Mouse (Mus musculus) testis, postnatal 14 days (tissue): ENCODE data around the gene Foxn3.

ENCODE experiments used
- DNase-seq: peaks from one replicate; pipeline ENCODE4 v3.0.0; 2021; ENCODE audit warnings: low spot score

The Foxn3 gene

DNA sequence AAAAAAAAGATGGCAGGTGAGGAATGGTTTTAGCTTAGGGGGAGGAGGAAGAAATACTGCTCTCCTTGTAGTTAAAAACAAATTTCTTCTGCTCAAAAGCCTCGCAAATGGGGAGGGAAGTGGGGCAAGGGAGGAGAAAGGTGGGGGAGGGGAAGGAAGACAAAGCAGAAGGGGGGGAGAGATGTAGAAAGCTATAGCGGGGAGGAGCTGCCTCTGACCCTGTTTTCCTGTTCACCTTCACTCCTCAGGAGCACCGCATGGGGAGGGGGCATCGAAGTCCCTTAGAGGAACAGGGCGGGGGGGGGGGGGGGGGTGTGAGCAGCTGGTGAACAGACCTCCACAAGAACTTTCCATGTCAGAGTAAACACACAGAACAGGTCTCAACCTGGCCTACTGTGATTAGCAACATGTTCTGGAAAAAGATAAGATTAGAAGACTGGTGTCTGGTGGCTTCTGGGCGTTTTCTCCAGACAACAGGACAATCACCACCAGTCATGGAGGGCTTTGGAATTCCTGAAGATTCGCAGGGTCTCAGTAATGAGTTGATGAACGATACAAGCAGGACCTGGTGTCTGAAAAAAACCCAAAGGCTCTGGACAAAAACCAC, 231.9 kb downstream of the Foxn3 start:
- DNase-seq, result no peak

DNA sequence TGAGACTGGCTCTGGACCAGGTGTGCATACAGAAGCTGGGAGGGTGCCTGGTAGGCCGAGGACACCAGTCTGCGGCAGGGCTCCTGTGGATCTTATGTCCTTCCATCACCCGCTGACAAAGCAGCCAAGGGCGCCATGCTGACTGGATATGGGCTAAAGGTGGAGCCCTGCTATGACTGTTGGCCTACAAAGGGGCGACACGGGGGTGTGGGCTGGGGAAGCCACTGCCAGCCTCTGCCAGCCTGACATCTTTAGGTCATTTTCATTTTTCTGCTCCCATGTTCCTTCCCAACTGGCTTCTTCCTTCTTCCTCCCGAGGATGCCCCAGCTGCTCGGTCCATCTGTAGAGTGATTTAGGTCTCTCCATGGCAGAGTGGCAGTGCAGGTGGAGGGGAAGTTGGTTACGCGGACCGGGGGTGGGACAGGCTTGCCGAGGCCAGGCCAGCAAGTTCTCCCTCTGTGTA, 232.5 kb downstream of the Foxn3 start:
- no peak for DNase-seq

DNA sequence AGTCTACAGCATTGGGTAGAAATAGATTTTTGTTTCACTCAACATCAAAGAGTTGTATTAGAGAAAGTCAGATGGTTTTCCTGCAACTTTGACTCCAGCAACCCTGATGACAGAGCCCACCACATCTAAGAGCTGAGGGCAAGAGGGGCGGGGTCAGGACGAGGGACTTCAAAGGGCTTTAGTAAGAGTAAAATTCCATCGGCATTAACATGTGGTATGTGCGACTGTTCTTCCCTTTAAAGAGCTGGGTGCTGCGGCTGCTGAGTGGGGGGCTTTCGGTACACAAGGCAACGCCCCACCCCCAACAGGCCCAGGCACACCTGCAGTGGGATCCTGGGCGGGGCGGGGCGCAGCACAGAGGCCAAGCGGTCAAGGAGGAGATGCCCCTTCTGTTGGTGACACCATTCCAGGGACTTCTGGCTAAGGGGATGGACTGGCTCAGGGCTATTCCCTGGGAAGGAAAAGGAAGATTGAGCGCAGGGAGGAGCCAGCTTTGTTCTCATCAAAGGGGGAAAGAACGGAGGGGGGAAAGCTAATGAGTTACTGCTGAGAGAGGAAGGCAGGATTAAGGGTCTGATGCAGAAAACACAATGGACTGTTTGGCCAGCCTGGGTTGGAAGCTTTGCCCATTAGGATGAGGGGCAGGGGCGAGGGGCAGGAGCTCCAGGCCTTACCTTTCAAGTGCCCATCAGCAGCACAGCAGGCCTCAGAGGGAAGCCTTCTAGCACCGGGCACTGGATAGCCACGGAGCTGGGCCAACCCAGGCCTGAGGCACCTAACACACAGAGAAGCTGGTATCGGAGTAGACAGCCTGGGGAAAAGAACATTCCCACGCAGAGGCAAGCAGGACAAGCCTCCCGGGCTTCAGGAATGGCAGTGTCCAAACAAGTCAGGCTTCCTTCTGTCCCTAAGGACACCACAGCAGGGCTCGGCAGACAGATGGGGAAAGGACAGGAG, 233.8 kb downstream of the Foxn3 start:
- no peak for DNase-seq

DNA sequence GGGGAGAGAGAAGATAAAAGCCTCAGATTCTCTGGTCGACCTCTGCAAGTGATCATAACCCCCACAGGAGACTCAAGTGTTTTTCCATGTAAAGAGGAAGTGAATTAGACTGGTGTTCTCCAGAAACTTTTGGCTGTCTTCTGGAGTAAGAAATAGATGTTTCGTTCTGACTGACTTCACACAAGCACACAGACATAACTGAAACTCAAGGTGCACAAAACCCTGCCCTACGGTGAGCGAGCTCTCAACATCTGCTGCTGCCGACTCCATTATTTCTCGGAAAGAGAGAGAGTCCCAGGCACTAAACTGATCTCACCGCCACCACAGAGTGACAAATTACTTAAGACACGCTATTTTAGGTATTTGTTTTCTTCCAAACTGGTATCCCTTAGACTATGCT, 237.2 kb downstream of the Foxn3 start:
- DNase-seq, result no peak

- DNase-seq, result no peak
Measured at GRCm38 (mm10) chr12:99321633-99322431, 241.6 kb downstream of the Foxn3 start.

- DNase-seq, result no peak
Measured at GRCm38 (mm10) chr12:99320966-99321496, 242.4 kb downstream of the Foxn3 start.

GRCm38 (mm10) chr12:99319896-99320295, 243.5 kb downstream of the Foxn3 start:
- DNase-seq, result no peak

GRCm38 (mm10) chr12:99319171-99319570, 244.2 kb downstream of the Foxn3 start:
- DNase-seq, result no peak

GRCm38 (mm10) chr12:99315931-99316330, 247.5 kb downstream of the Foxn3 start:
- no peak for DNase-seq

DNA sequence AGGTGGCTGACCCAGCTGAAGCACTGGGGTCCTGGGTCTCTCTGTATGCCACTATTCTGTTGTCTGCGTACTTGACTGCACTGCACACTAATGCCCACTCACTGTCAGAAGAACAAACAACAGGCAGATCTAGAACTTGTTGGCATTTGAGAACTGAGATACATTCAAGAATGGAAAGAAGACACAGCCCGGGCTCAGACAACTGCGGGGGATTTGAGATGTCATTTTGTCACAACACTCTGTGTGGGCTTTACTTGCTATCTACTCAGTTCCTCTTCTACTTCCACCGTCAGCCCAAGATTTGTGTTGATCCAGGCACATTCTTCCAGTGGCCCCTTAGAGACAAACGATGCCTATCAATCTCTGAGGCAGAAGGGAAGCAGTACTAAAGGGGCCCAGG, 248.6 kb downstream of the Foxn3 start:
- DNase-seq, result no peak

DNA sequence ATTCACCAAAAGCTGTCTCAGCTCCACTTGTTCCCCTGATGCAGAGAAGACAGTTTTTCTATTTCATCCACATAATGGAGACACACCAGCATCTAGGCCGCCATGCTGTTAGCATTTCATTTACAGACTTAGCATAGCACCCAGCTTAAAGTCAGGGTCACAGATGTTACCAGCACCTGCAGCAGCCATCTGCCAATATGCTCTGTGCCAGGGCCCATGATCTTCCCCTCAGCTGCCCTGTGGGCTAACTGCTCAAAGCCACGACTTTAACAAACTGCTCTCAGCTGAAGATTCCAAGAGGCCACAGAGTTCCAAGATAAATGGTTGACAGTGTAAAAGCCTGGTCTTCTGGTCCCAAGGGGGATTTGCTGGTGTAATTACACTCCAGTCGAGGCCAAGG, 252.1 kb downstream of the Foxn3 start:
- no peak for DNase-seq

DNA sequence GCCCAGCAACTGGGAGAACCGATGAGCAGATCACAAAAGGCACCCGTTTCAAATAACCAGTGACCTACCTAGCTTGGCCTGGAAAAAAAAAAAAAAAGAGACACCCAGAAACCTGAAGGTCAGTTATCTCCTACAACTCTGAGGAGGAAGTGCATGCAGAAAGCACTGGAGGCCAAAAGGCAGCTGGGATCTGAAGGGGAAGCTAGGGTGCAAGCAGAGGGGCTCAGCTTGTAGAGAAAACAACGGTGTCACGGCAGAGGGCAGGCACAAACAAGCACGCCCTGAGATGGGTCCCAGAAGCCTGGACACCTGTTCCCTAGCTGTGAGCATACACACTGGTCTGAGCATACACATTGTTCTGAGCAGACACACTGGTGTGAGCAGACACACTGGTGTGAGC, 253.4 kb downstream of the Foxn3 start:
- no peak for DNase-seq

GRCm38 (mm10) chr12:99308541-99309089, 254.8 kb downstream of the Foxn3 start:
- DNase-seq, result no peak

DNA sequence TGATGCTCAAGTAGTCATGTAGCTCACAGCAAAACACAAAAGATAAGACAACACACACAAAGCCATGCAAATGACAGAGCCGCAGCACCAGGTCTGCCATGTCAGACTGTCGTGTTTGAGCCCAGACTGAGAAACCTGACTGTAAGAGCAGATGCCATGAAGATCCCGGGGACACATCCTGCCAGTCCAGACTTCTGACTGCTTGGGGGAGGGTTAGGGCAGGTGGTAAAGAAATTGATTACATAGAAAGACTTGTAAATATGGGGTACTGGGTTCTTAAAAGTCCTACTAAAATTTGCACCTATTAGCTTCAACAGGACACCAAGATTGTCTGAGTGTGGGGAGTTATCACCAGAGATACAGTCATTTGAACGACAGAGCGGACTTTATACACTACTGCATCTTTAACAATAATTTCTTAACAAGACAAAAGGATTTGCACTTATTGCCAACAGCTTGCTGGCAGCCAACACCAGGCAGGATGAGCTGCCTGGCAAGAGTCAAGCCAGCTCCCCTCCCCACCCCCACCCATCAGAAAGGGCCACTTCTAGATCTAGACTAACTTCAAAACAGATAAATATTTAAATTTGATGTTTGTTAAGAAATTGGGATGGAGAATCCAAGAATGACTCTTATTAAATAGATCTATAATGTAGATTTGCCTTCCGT, 256.7 kb downstream of the Foxn3 start:
- DNase-seq, result no peak

GRCm38 (mm10) chr12:99305784-99306535, 257.4 kb downstream of the Foxn3 start:
- DNase-seq, result peak; percentile 24

- no peak for DNase-seq
Measured at GRCm38 (mm10) chr12:99305324-99305723, 258.1 kb downstream of the Foxn3 start.

- peak; percentile 63 for DNase-seq
Measured at GRCm38 (mm10) chr12:99304056-99304455, 259.3 kb downstream of the Foxn3 start.

DNA sequence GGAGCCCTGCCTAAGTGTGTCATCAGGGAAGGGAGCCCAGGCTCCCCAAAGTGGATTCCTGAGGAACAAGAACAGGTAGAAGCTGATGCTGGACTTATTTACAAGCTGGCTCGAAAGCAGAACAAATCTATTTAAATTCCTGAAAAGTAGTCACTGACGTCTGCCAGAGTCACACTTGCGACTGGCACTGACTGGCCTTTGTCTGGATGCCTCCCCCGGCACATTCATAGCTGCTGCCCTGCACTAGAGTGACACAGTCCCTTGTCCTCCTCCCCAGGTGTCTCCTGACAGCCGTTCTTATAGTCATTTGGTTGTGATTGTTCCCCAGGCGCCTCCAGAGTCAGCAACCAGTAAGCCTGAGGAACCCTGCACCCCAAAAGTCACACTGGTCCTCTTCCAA, 259.8 kb downstream of the Foxn3 start:
- DNase-seq, result no peak

- no peak for DNase-seq
Measured at GRCm38 (mm10) chr12:99299900-99300299, 263.5 kb downstream of the Foxn3 start.

DNA sequence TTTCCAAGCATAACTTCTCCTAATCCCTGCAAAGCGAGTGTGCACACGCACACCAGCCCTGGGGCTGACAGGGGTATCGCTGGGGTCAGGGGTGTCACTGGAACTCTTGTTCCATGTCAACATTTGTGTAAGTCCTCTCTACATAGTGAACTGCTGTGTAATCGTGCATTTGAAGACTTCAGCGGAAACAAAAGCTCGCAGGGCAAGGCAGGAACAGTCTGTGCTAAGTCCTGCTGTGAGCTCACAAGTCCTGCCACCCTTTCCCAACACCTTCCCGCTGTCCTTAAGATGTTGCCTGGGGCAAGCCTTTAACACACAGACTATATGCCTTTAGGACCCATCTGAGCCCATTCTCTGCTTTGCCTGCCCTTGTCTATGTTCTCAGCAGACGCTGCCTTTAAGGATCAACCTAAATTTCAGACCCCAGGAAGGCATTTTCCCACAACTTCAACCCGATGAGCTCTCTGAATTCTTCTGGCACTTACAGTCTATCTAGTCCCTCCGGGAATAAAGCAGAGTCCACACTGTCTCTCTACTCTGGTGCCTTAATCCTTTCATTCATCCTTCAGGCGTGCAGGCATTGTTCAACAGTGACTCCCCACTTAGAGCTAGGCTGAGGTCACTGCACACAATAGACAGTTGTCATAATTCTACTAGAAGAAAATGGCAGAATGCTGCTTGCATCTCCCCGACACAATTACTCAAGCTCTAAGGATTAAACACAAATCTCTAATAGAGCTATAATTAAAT, 264.4 kb downstream of the Foxn3 start:
- no peak for DNase-seq
